In genomic region chr3:90434073-90434730, GRCm38 (mm10) we compare ENCODE assay signal across 8 mouse cellular contexts. TPM values are rescaled to one million over a fixed set of nuclear protein-coding genes. Genes with fewer than 3 reads are reported as not detected.
A peak's percentile ranks its signal among the peaks of the same experiment; 100 is the strongest.
DNase-seq lines count a peak whose midpoint lies in the region; ATAC-seq and TF ChIP-seq lines count a peak whose summit lies in the region.

No protein-coding gene starts in this region.

- WGBS in forebrain, embryonic 14.5 days = 49% methylated on average over 11 of the region's 11 CpGs
- 64% methylated on average over 11 of the region's 11 CpGs for whole genome bisulfite sequencing in limb, embryonic 10.5 days
- WGBS in midbrain, embryonic 14.5 days = 61% methylated on average over 11 of the region's 11 CpGs

- peaks cover 4% of the 10 kb centered on the region; the same call in 1 of the 2 replicates for H3K36me3 ChIP-seq in forebrain, embryonic 14.5 days (ENCODE audit: control insufficient read depth, insufficient read depth, low read length)
- H3K36me3 ChIP-seq in limb, embryonic 10.5 days = peaks cover 14% of the 10 kb centered on the region
- H3K36me3 ChIP-seq in midbrain, embryonic 14.5 days (ENCODE audit: control insufficient read depth, insufficient read depth, low read length) = no peaks in the 10 kb centered on the region; the same call in 1 of the 2 replicates

- peak overlapping the region; percentile 90 for H3K27ac ChIP-seq in layer of hippocampus, adult 2 months
- peak overlapping the region; percentile 35; the same call in 1 of the 2 replicates for H3K27ac ChIP-seq in forebrain, embryonic 14.5 days (ENCODE audit: low read depth, low read length)
- H3K27ac ChIP-seq in limb, embryonic 10.5 days = peak overlapping the region; percentile 97
- H3K27ac ChIP-seq in midbrain, embryonic 14.5 days (replicated peaks; ENCODE audit: low read depth, low read length) = peak overlapping the region; percentile 58

- H3K4me3 ChIP-seq in layer of hippocampus, adult 2 months = peak overlapping the region; percentile 87
- H3K4me3 ChIP-seq in forebrain, embryonic 14.5 days (ENCODE audit: low read depth, low read length) = peak overlapping the region; percentile 73
- peak overlapping the region; percentile 82 for H3K4me3 ChIP-seq in limb, embryonic 10.5 days
- peak overlapping the region; percentile 81 for H3K4me3 ChIP-seq in midbrain, embryonic 14.5 days (replicated peaks; ENCODE audit: low read depth, low read length)

- peaks cover 19% of the 10 kb centered on the region for H3K4me1 ChIP-seq in forebrain, embryonic 14.5 days (ENCODE audit: control insufficient read depth, insufficient read depth, low read length)
- H3K4me1 ChIP-seq in limb, embryonic 10.5 days = peaks cover 28% of the 10 kb centered on the region
- peaks cover 18% of the 10 kb centered on the region for H3K4me1 ChIP-seq in midbrain, embryonic 14.5 days (ENCODE audit: control insufficient read depth, insufficient read depth, low read length)

- no peak for TF ChIP-seq CTCF in layer of hippocampus, adult 2 months (conservative IDR thresholded peaks at IDR 0.05)

- peak overlapping the region; percentile 42; the same call in 1 of the 2 replicates for H3K9ac ChIP-seq in forebrain, embryonic 14.5 days (ENCODE audit: low read length)
- H3K9ac ChIP-seq in midbrain, embryonic 14.5 days (replicated peaks; ENCODE audit: low read length) = peak overlapping the region; percentile 42; the same call in 1 of the 2 replicates

- no peaks in the 10 kb centered on the region for H3K9me3 ChIP-seq in forebrain, embryonic 14.5 days (replicated peaks; ENCODE audit: control insufficient read depth, low read length)
- no peaks in the 10 kb centered on the region for H3K9me3 ChIP-seq in limb, embryonic 10.5 days (replicated peaks)
- H3K9me3 ChIP-seq in midbrain, embryonic 14.5 days (ENCODE audit: control insufficient read depth, low read length) = no peaks in the 10 kb centered on the region

- DNase-seq in layer of hippocampus, adult 2 months (ENCODE audit: low spot score in 2 of 2) = no peak
- no peak for DNase-seq in layer of hippocampus, postnatal 36 days
- no peak for DNase-seq in forebrain, embryonic 14.5 days (ENCODE audit: low spot score)
- no peak for DNase-seq in limb, embryonic 10.5 days (ENCODE audit: low spot score)
- DNase-seq in midbrain, embryonic 14.5 days = no peak
- no peak for DNase-seq in frontal cortex, postnatal 25 days (ENCODE audit: low spot score in 2 of 2)
- no peak for DNase-seq in adrenal gland, adult 18-20 months (ENCODE audit: low spot score in 2 of 2)
- no peak for DNase-seq in left cerebral cortex, postnatal 10 days (ENCODE audit: extremely low spot score in 1 of 2, low spot score in 2 of 2)

- intact Hi-C loops in left cerebral cortex, postnatal 10 days (cut with DNase I) = loop anchor here (5.0 kb wide), 1 partner anchor 33 kb away; the partner anchor contains the start of gene Npr1

- H3K4me2 ChIP-seq in forebrain, embryonic 14.5 days (ENCODE audit: low read length) = peak overlapping the region; percentile 99
- peak overlapping the region; percentile 94 for H3K4me2 ChIP-seq in midbrain, embryonic 14.5 days (ENCODE audit: low read length)

- H3K27me3 ChIP-seq in forebrain, embryonic 14.5 days (replicated peaks; ENCODE audit: control insufficient read depth, insufficient read depth, low read length) = no peaks in the 10 kb centered on the region
- no peaks in the 10 kb centered on the region for H3K27me3 ChIP-seq in limb, embryonic 10.5 days (ENCODE audit: low read depth, poor library complexity, severe bottlenecking)
- no peaks in the 10 kb centered on the region for H3K27me3 ChIP-seq in midbrain, embryonic 14.5 days (ENCODE audit: control insufficient read depth, insufficient read depth, low read length)

- ATAC-seq in forebrain, embryonic 14.5 days = no peak
- no peak for ATAC-seq in midbrain, embryonic 14.5 days (ENCODE audit: low FRiP score, low TSS enrichment)

RNA-seq across cellular contexts. Expression of gene Ints3, which starts 0.8 kb away (rescaled TPM):
- 10 to 100 TPM; 74.1 to 75.4 TPM for total RNA-seq in layer of hippocampus, adult 2 months (2021)
- 10 to 100 TPM; 78.2 to 80.4 TPM for total RNA-seq in layer of hippocampus, postnatal 36 days (2021)
- 20.7 and 25.3 TPM in 2 replicates for polyA plus RNA-seq in forebrain, embryonic 14.5 days (2014; fragmentation: Nextera tagmentation; extraction: Ambion mirVana)
- 53.3 and 53.5 TPM in 2 replicates for polyA plus RNA-seq in limb, embryonic 10.5 days (2016; fragmentation: Nextera tagmentation; extraction: Ambion mirVana)
- polyA plus RNA-seq in midbrain, embryonic 14.5 days (2014; fragmentation: Nextera tagmentation; extraction: Ambion mirVana) = 32.3 and 35.0 TPM in 2 replicates
- total RNA-seq in adrenal gland, adult 18-20 months (2021) = 10 to 100 TPM; 71.1 to 98.9 TPM
- total RNA-seq in left cerebral cortex, postnatal 10 days (2021) = 10 to 100 TPM; 57.0 to 62.0 TPM

RNA-seq across cellular contexts. Expression of gene Npr1, which starts 31.5 kb away (rescaled TPM):
- 1 to 10 TPM; 6.5 to 7.4 TPM for total RNA-seq in layer of hippocampus, adult 2 months (2021)
- 1 to 10 TPM; 4.6 to 6.1 TPM for total RNA-seq in layer of hippocampus, postnatal 36 days (2021)
- 2.5 and 3.4 TPM in 2 replicates for polyA plus RNA-seq in forebrain, embryonic 14.5 days (2014; fragmentation: Nextera tagmentation; extraction: Ambion mirVana)
- polyA plus RNA-seq in limb, embryonic 10.5 days (2016; fragmentation: Nextera tagmentation; extraction: Ambion mirVana) = 3.5 and 4.7 TPM in 2 replicates
- 0.65 and 2.3 TPM in 2 replicates for polyA plus RNA-seq in midbrain, embryonic 14.5 days (2014; fragmentation: Nextera tagmentation; extraction: Ambion mirVana)
- total RNA-seq in adrenal gland, adult 18-20 months (2021) = 100 to 1,000 TPM; 241 to 269 TPM
- 1 to 10 TPM; 3.4 to 4.3 TPM for total RNA-seq in left cerebral cortex, postnatal 10 days (2021)

RNA-seq across cellular contexts. Expression of gene Ilf2, which starts 41.7 kb away (rescaled TPM):
- 10 to 100 TPM; 85.4 to 88.0 TPM for total RNA-seq in layer of hippocampus, adult 2 months (2021)
- total RNA-seq in layer of hippocampus, postnatal 36 days (2021) = 10 to 100 TPM; 83.0 to 83.8 TPM
- polyA plus RNA-seq in forebrain, embryonic 14.5 days (2014; fragmentation: Nextera tagmentation; extraction: Ambion mirVana) = 266 and 312 TPM in 2 replicates
- 374 and 379 TPM in 2 replicates for polyA plus RNA-seq in limb, embryonic 10.5 days (2016; fragmentation: Nextera tagmentation; extraction: Ambion mirVana)
- 271 and 282 TPM in 2 replicates for polyA plus RNA-seq in midbrain, embryonic 14.5 days (2014; fragmentation: Nextera tagmentation; extraction: Ambion mirVana)
- total RNA-seq in adrenal gland, adult 18-20 months (2021) = 10 to 100 TPM; 49.3 to 53.1 TPM
- 100 to 1,000 TPM; 111 to 115 TPM for total RNA-seq in left cerebral cortex, postnatal 10 days (2021)

RNA-seq across cellular contexts. Expression of gene Slc27a3, which starts 44.5 kb away (rescaled TPM):
- 10 to 100 TPM; 15.0 to 17.2 TPM for total RNA-seq in layer of hippocampus, adult 2 months (2021)
- 10 to 100 TPM; 13.9 to 25.2 TPM for total RNA-seq in layer of hippocampus, postnatal 36 days (2021)
- polyA plus RNA-seq in forebrain, embryonic 14.5 days (2014; fragmentation: Nextera tagmentation; extraction: Ambion mirVana) = 11.9 and 13.4 TPM in 2 replicates
- polyA plus RNA-seq in limb, embryonic 10.5 days (2016; fragmentation: Nextera tagmentation; extraction: Ambion mirVana) = 37.4 and 41.9 TPM in 2 replicates
- 23.6 and 25.0 TPM in 2 replicates for polyA plus RNA-seq in midbrain, embryonic 14.5 days (2014; fragmentation: Nextera tagmentation; extraction: Ambion mirVana)
- total RNA-seq in adrenal gland, adult 18-20 months (2021) = 100 to 1,000 TPM; 102 to 110 TPM
- total RNA-seq in left cerebral cortex, postnatal 10 days (2021) = 10 to 100 TPM; 11.5 to 12.1 TPM

RNA-seq across cellular contexts. Expression of gene Snapin, which starts 56.6 kb away (rescaled TPM):
- 10 to 100 TPM; 53.4 to 54.5 TPM for total RNA-seq in layer of hippocampus, adult 2 months (2021)
- 10 to 100 TPM; 49.8 to 50.8 TPM for total RNA-seq in layer of hippocampus, postnatal 36 days (2021)
- 76.7 and 77.3 TPM in 2 replicates for polyA plus RNA-seq in forebrain, embryonic 14.5 days (2014; fragmentation: Nextera tagmentation; extraction: Ambion mirVana)
- polyA plus RNA-seq in limb, embryonic 10.5 days (2016; fragmentation: Nextera tagmentation; extraction: Ambion mirVana) = 49.1 and 60.3 TPM in 2 replicates
- polyA plus RNA-seq in midbrain, embryonic 14.5 days (2014; fragmentation: Nextera tagmentation; extraction: Ambion mirVana) = 89.7 and 92.8 TPM in 2 replicates
- 10 to 100 TPM; 57.3 to 59.8 TPM for total RNA-seq in adrenal gland, adult 18-20 months (2021)
- 10 to 100 TPM; 46.7 to 47.9 TPM for total RNA-seq in left cerebral cortex, postnatal 10 days (2021)

Comparison
In these comparisons a context has a peak if more than half of its experiments do, and no peak if none do; other contexts are left out.
1. H3K27ac ChIP-seq: peak in every context shown above with its lines; median percentile 97 in limb, embryonic 10.5 days; 90 in layer of hippocampus, adult 2 months; 58 in midbrain, embryonic 14.5 days; 35 in forebrain, embryonic 14.5 days.
2. RNA of gene Npr1, which starts 31.5 kb away (total RNA-seq): 241 to 269 TPM in adrenal gland, adult 18-20 months; 6.5 to 7.4 TPM in layer of hippocampus, adult 2 months, 4.6 to 6.1 TPM in layer of hippocampus, postnatal 36 days and 3.4 to 4.3 TPM in left cerebral cortex, postnatal 10 days; every median in the first group is over 10 times any median in the second.
3. Peak in every context shown above with its lines, with median percentiles within 50 percentile points of each other: H3K4me3 ChIP-seq.